Mouse (Mus musculus) cerebellum, adult 9-10 months (tissue): ENCODE data around the gene Fam98a.

ENCODE experiments used
- DNase-seq: peaks from one replicate; pipeline ENCODE4 v3.0.0; 2022

The Fam98a gene

GRCm38 (mm10) chr17:75521236-75521842, 30.4 kb downstream of the Fam98a start:
- DNase-seq, result no peak

DNA sequence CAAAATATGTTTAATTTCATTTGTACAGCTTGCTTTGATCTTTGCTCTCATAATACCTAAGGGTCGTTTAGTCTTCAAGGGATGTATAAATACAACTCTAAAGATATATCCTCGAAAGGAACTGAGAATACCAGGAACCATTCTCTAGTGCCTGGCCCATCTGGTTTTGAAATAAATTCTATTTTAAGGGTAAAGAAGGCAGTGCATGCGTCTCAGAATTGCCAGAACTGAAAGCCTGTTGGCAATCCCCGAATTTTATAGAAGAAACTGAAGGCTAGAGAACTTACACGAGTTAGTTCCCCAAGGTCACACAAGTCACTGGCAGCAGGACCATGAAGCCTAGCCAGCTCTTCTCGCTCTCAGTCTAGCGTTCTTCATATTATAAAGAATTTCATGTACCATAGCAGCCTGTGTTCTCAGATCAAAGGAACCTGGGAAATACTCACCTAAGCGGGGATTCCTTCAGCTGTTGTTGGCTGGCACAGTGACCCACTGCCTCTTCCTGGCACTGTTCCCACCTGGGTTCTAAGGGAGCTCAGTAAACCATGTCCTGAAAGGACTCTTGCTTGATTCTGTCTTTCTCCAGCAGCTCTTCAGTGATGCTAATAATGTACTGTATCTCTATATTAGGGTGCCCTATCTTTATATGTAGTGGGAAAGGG, 32.4 kb downstream of the Fam98a start:
- DNase-seq, result no peak

GRCm38 (mm10) chr17:75518181-75518901, 33.4 kb downstream of the Fam98a start:
- no peak for DNase-seq

DNA sequence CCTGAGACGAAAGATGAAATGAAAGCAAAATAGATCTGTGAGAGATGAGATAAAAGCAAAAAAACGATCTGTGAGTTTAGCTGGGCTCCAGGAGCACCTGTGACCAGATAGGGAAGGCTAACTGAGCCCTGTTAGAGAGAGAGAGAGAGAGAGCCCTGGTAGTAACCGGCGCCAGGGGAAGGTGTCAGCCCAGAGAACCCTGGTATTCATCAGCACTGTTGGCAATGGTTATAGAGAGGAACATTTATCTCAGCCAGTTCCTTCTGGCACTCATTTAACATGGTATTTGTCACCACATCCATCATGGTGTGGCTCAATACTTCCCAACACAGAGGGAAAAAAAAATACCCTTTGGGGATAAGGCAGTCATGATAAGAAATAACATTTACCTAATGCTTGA, 35.2 kb downstream of the Fam98a start:
- no peak for DNase-seq

DNA sequence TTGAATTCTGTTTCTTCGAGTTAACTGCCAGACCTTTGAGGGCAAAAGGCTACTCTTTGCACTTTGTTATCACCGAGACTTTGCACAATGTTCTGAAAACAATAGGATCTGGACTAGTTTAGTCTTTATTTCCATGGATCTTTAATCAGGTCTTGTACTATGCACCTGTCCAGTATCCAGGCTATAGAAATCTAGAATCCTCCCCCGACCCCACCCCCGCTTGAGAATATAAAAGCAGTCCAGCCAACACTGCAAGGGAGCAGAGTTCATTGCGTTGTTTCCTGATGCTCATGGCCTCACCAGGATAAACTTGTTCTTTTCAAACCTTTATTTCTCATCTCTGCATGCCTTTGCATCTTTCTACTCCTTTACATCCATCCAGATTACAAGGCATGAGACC, 42.5 kb downstream of the Fam98a start:
- no peak for DNase-seq

GRCm38 (mm10) chr17:75506708-75507641, 44.8 kb downstream of the Fam98a start:
- DNase-seq, result no peak

DNA sequence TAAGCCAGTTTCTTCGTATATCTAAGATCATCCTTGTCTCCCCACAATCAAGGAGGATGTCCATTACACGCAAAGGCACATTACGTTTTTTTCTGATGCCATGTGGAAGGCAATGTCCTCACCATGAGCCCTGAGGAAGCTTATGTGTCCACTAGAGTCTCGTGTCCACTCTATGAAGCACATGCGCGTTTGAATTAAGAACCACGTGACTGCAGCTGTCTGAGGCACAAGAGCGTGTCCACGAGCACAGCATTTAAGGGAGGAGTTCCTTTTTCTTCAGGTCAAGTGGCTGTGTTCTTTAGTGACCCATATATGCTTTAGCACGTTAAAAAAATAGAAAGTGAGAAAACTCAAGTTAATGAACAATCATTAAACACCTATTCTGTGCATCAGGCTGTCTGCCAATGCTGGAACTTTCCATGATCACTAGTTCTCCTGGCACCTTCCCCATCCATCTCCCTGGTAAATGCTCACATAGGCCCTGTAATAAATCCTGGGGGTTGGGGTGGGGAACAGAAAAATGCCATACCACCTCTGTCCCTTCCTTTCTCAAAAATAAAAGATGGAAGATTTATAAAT, 45.6 kb downstream of the Fam98a start:
- DNase-seq, result no peak

DNA sequence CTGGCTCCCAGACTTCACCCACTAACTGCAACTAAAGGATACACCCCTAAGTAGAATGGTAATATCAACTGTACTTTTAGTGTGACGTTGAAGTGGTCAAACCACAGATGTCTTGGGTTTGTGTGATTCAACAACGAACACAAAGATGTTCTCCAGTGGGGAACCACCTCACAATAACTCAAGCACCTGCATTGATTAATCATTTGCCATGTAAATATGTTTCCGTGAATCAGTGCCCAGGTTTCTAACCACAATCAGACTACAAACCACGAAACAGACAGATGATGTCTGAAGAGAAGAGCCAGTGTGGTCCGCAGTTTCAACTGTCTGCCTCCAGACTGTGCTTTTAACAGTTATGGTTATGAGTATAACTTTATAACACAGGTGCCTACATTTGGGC, 46.7 kb downstream of the Fam98a start:
- DNase-seq, result no peak

- no peak for DNase-seq
Observed at GRCm38 (mm10) chr17:75503031-75503430, 48.7 kb downstream of the Fam98a start.

- DNase-seq, result no peak
Observed at GRCm38 (mm10) chr17:75498241-75498651, 53.5 kb downstream of the Fam98a start.

DNA sequence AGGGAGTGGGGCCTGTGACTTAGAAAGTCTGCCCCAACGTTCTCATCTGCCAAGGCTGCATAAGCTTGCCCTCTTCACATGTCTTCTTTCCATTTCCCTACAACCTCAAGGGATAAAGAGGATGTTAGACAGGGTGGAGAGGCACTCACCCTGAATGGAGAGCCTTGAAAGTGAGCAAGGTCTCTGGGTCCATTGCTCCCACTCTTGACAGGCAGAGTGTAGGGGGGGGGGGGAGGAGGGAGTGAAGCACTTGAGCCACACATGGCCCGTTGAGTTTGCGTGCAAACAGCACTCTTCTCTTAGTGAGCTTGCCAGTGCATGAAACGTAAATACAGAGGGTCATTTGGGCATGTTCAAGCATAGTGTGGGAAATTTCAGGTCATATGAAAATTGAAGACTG, 56.5 kb downstream of the Fam98a start:
- no peak for DNase-seq
